Mouse (Mus musculus) gastrocnemius, adult 2 months (tissue): ENCODE data around the gene Hdac4. TPM values are rescaled to one million over a fixed set of nuclear protein-coding genes. Genes with fewer than 3 reads are reported as not detected.

Source experiments
- DNase-seq: peaks from one replicate; pipeline ENCODE4 v3.0.0; 2022
- H3K27ac ChIP-seq: fragments of 200-600 bp; 2 replicates; pipeline ENCODE4 v1.8.1; 2022; ENCODE audit warnings: mild to moderate bottlenecking
- H3K4me3 ChIP-seq: fragments of 200-600 bp; 2 replicates; pipeline ENCODE4 v1.8.1; 2022; ENCODE audit warnings: mild to moderate bottlenecking, moderate library complexity
- CTCF ChIP-seq: fragments of 200-600 bp; IDR thresholded peaks from 2 replicates; pipeline ENCODE4 v1.8.1; 2022; ENCODE audit warnings: antibody characterized with exemption, mild to moderate bottlenecking, moderate library complexity
- intact Hi-C: fragments of 180-260 bp; cut with DNase I; formaldehyde crosslinking; loops from one replicate; pipeline ENCODE4 v1.15.1; 2025
- total RNA-seq, 2 experiments: library from RNA; stranded (reverse); gene quantifications; 2 replicates each; pipeline ENCODE4 v1.2.3; 2021

The Hdac4 gene
- total RNA-seq, 2 experiments from 2014 or later = 41.8 to 66.3 TPM

GRCm38 (mm10) chr1:91923567-91923966 lies 271.9 kb downstream of the Hdac4 start:
- no peak for TF ChIP-seq CTCF
- intact Hi-C loops = no loop called here

GRCm38 (mm10) chr1:91922235-91923152 lies 273.0 kb downstream of the Hdac4 start:
- TF ChIP-seq CTCF = no peak
- H3K27ac ChIP-seq = 0 out of 2 replicates have a peak overlapping the region, but pooled peaks have one; percentile 24
- H3K4me3 ChIP-seq = no peak overlapping the region
- peak; percentile 56 for DNase-seq
- intact Hi-C loops = no loop called here

More at GRCm38 (mm10) chr1:91923567-91923966, 271.9 kb downstream of the Hdac4 start:
- Histone ChIP-seq H3K27ac (no peak overlapping the region), H3K4me3 (no peak overlapping the region)
- no peak for DNase-seq

GRCm38 (mm10) chr1:91921702-91922101 lies 273.8 kb downstream of the Hdac4 start:
- Histone ChIP-seq H3K4me3 (no peak overlapping the region), H3K27ac (peak overlapping the region; percentile 24; the same call in 1 of the 2 replicates)
- intact Hi-C loops = no loop called here
- no peak for TF ChIP-seq CTCF
- no peak for DNase-seq

GRCm38 (mm10) chr1:91921279-91921678 lies 274.2 kb downstream of the Hdac4 start:
- Histone ChIP-seq H3K27ac (no peak overlapping the region), H3K4me3 (no peak overlapping the region)
- TF ChIP-seq CTCF = no peak
- intact Hi-C loops = no loop called here
- no peak for DNase-seq

- H3K4me3 ChIP-seq = no peak overlapping the region
- DNase-seq = no peak
- intact Hi-C loops = no loop called here
- TF ChIP-seq CTCF = no peak
- H3K27ac ChIP-seq = 0 out of 2 replicates have a peak overlapping the region, but pooled peaks have one; percentile 12
These were observed 275.4 kb downstream of the Hdac4 start for GRCm38 (mm10) chr1:91920038-91920589.

- no peak for TF ChIP-seq CTCF
- Histone ChIP-seq H3K27ac (no peak overlapping the region), H3K4me3 (no peak overlapping the region)
- intact Hi-C loops = no loop called here
- no peak for DNase-seq
These were observed 277.2 kb downstream of the Hdac4 start for GRCm38 (mm10) chr1:91918257-91918800.

- intact Hi-C loops = no loop called here
- DNase-seq = peak; percentile 46
- no peak for TF ChIP-seq CTCF
These were observed 277.9 kb downstream of the Hdac4 start for GRCm38 (mm10) chr1:91917596-91917995.

GRCm38 (mm10) chr1:91915961-91916360 lies 279.5 kb downstream of the Hdac4 start:
- Histone ChIP-seq H3K4me3 (no peak overlapping the region), H3K27ac (no peak overlapping the region)
- no peak for TF ChIP-seq CTCF
- intact Hi-C loops = no loop called here
- DNase-seq = no peak

More at GRCm38 (mm10) chr1:91917596-91917995, 277.9 kb downstream of the Hdac4 start:
- Histone ChIP-seq H3K27ac (no peak overlapping the region; the same call in 1 of the 2 replicates), H3K4me3 (no peak overlapping the region)

GRCm38 (mm10) chr1:91914648-91915047 lies 280.9 kb downstream of the Hdac4 start:
- intact Hi-C loops = loop anchor here (1.0 to 5.0 kb wide), 3 partner anchors 55 to 538 kb away; no protein-coding TSS in a partner anchor
- no peak for TF ChIP-seq CTCF
- DNase-seq = peak; percentile 53
- H3K27ac ChIP-seq = no peak overlapping the region
- H3K4me3 ChIP-seq = no peak overlapping the region

GRCm38 (mm10) chr1:91913850-91914249 lies 281.6 kb downstream of the Hdac4 start:
- intact Hi-C loops = loop anchor here (1.0 to 5.0 kb wide), 3 partner anchors 55 to 538 kb away; no protein-coding TSS in a partner anchor
- DNase-seq = peak; percentile 82
- peak; percentile 76 for TF ChIP-seq CTCF
- H3K4me3 ChIP-seq = no peak overlapping the region
- no peak overlapping the region for H3K27ac ChIP-seq

GRCm38 (mm10) chr1:91912227-91913119 lies 283.0 kb downstream of the Hdac4 start:
- Histone ChIP-seq H3K27ac (no peak overlapping the region), H3K4me3 (no peak overlapping the region)
- intact Hi-C loops = loop anchor here (5.0 kb wide), 2 partner anchors 450 to 540 kb away; no protein-coding TSS in a partner anchor
- TF ChIP-seq CTCF = no peak
- DNase-seq = peak; percentile 53

- H3K4me3 ChIP-seq = no peak overlapping the region
- intact Hi-C loops = no loop called here
- no peak overlapping the region for H3K27ac ChIP-seq
- TF ChIP-seq CTCF = no peak
- DNase-seq = no peak
These were observed 290.2 kb downstream of the Hdac4 start for GRCm38 (mm10) chr1:91905268-91905667.
